Mouse (Mus musculus): ENCODE results near the gene Ldlrad1. TPM values are rescaled to one million over a fixed set of nuclear protein-coding genes. Genes with fewer than 3 reads are reported as not detected.

Gene Ldlrad1
- polyA plus RNA-seq, 1 experiment from 2014 or later: not detected

- 84% methylated on average over 6 of the region's 6 CpGs for WGBS
- ATAC-seq (ENCODE audit: low FRiP score, low read depth): no peak
- Histone ChIP-seq H3K36me3 (peaks cover 8% of the 10 kb centered on the region; the same call in 1 of the 2 replicates), H3K27ac (replicated peaks) (no peak overlapping the region), H3K4me1 (replicated peaks) (peaks cover 37% of the 10 kb centered on the region), H3K9ac (no peak overlapping the region), H3K9me3 (no peaks in the 10 kb centered on the region), H3K4me3 (no peak overlapping the region), H3K27me3 (no peaks in the 10 kb centered on the region), H3K4me2 (no peak overlapping the region)
Observed at GRCm38 (mm10) chr4:107181866-107182265, 27.1 kb upstream of the Ldlrad1 start.

- ATAC-seq (ENCODE audit: low FRiP score, low read depth): no peak
- no peak overlapping the region for H3K27ac ChIP-seq (replicated peaks)
- H3K4me1 ChIP-seq (replicated peaks): peaks cover 28% of the 10 kb centered on the region
- H3K9ac ChIP-seq: no peak overlapping the region
- no peaks in the 10 kb centered on the region for H3K9me3 ChIP-seq
- peaks cover 16% of the 10 kb centered on the region; the same call in 1 of the 2 replicates for H3K36me3 ChIP-seq
- 67% methylated on average over 2 of the region's 2 CpGs for whole genome bisulfite sequencing
- no peak overlapping the region for H3K4me2 ChIP-seq
- H3K27me3 ChIP-seq: no peaks in the 10 kb centered on the region
- H3K4me3 ChIP-seq: no peak overlapping the region
Observed at GRCm38 (mm10) chr4:107182796-107183195, 26.2 kb upstream of the Ldlrad1 start.

GRCm38 (mm10) chr4:107183203-107183602 lies 25.8 kb upstream of the Ldlrad1 start:
- Histone ChIP-seq H3K27ac (replicated peaks) (no peak overlapping the region), H3K4me3 (no peak overlapping the region), H3K9me3 (no peaks in the 10 kb centered on the region), H3K4me2 (no peak overlapping the region), H3K4me1 (replicated peaks) (peaks cover 27% of the 10 kb centered on the region), H3K9ac (no peak overlapping the region), H3K27me3 (no peaks in the 10 kb centered on the region), H3K36me3 (peaks cover 20% of the 10 kb centered on the region)
- WGBS: 84% methylated on average over 4 of the region's 4 CpGs
- no peak for ATAC-seq (ENCODE audit: low FRiP score, low read depth)

GRCm38 (mm10) chr4:107185703-107186102 lies 23.3 kb upstream of the Ldlrad1 start:
- no peak overlapping the region for H3K4me2 ChIP-seq
- H3K27ac ChIP-seq (replicated peaks): no peak overlapping the region
- H3K9me3 ChIP-seq: no peaks in the 10 kb centered on the region
- H3K36me3 ChIP-seq: peaks cover 41% of the 10 kb centered on the region
- WGBS: 68% methylated on average over 3 of the region's 3 CpGs
- no peak for ATAC-seq (ENCODE audit: low FRiP score, low read depth)
- H3K4me1 ChIP-seq (replicated peaks): peaks cover 16% of the 10 kb centered on the region
- no peaks in the 10 kb centered on the region for H3K27me3 ChIP-seq
- H3K4me3 ChIP-seq: no peak overlapping the region
- H3K9ac ChIP-seq: no peak overlapping the region

GRCm38 (mm10) chr4:107193841-107194240 lies 15.1 kb upstream of the Ldlrad1 start:
- H3K27ac ChIP-seq (replicated peaks): no peak overlapping the region
- no peak overlapping the region for H3K4me2 ChIP-seq
- H3K9me3 ChIP-seq: no peaks in the 10 kb centered on the region
- 98% methylated on average over 3 of the region's 3 CpGs for WGBS
- no peak overlapping the region for H3K9ac ChIP-seq
- H3K4me1 ChIP-seq (replicated peaks): no peaks in the 10 kb centered on the region
- no peak overlapping the region for H3K4me3 ChIP-seq
- no peak for ATAC-seq (ENCODE audit: low FRiP score, low read depth)
- peaks cover 77% of the 10 kb centered on the region for H3K36me3 ChIP-seq
- no peaks in the 10 kb centered on the region for H3K27me3 ChIP-seq

GRCm38 (mm10) chr4:107196454-107196853 lies 12.5 kb upstream of the Ldlrad1 start:
- H3K4me3 ChIP-seq: no peak overlapping the region
- H3K27ac ChIP-seq (replicated peaks): no peak overlapping the region
- H3K27me3 ChIP-seq: no peaks in the 10 kb centered on the region
- no peaks in the 10 kb centered on the region for H3K4me1 ChIP-seq (replicated peaks)
- ATAC-seq (ENCODE audit: low FRiP score, low read depth): no peak
- no peak overlapping the region for H3K9ac ChIP-seq
- no peaks in the 10 kb centered on the region for H3K9me3 ChIP-seq
- H3K4me2 ChIP-seq: no peak overlapping the region
- WGBS: 88% methylated on average over 2 of the region's 2 CpGs
- H3K36me3 ChIP-seq: peaks cover 81% of the 10 kb centered on the region

GRCm38 (mm10) chr4:107198072-107198471 lies 10.9 kb upstream of the Ldlrad1 start:
- H3K9me3 ChIP-seq: no peaks in the 10 kb centered on the region
- WGBS: 94% methylated on average over 5 of the region's 5 CpGs
- no peak overlapping the region for H3K9ac ChIP-seq
- ATAC-seq (ENCODE audit: low FRiP score, low read depth): no peak
- H3K4me2 ChIP-seq: no peak overlapping the region
- H3K36me3 ChIP-seq: peaks cover 84% of the 10 kb centered on the region
- no peaks in the 10 kb centered on the region for H3K27me3 ChIP-seq
- no peak overlapping the region for H3K4me3 ChIP-seq
- no peak overlapping the region for H3K27ac ChIP-seq (replicated peaks)
- H3K4me1 ChIP-seq (replicated peaks): no peaks in the 10 kb centered on the region

GRCm38 (mm10) chr4:107201779-107202178 lies 7.2 kb upstream of the Ldlrad1 start:
- no peak for ATAC-seq (ENCODE audit: low FRiP score, low read depth)
- WGBS: 97% methylated on average over 3 of the region's 3 CpGs

GRCm38 (mm10) chr4:107203001-107203400 lies 6.0 kb upstream of the Ldlrad1 start:
- no peak overlapping the region for H3K9ac ChIP-seq
- H3K27ac ChIP-seq (replicated peaks): no peak overlapping the region
- no peak for ATAC-seq (ENCODE audit: low FRiP score, low read depth)
- no peaks in the 10 kb centered on the region for H3K27me3 ChIP-seq
- H3K36me3 ChIP-seq: peaks cover 61% of the 10 kb centered on the region
- 91% methylated on average over 7 of the region's 7 CpGs for WGBS
- no peaks in the 10 kb centered on the region for H3K9me3 ChIP-seq
- no peak overlapping the region for H3K4me2 ChIP-seq
- H3K4me1 ChIP-seq (replicated peaks): no peaks in the 10 kb centered on the region
- H3K4me3 ChIP-seq: no peak overlapping the region

More at GRCm38 (mm10) chr4:107201779-107202178, 7.2 kb upstream of the Ldlrad1 start:
- no peak overlapping the region for H3K9ac ChIP-seq
- no peaks in the 10 kb centered on the region for H3K9me3 ChIP-seq
- H3K36me3 ChIP-seq: peaks cover 74% of the 10 kb centered on the region
- no peaks in the 10 kb centered on the region for H3K27me3 ChIP-seq
- no peak overlapping the region for H3K27ac ChIP-seq (replicated peaks)
- no peak overlapping the region for H3K4me2 ChIP-seq
- no peak overlapping the region for H3K4me3 ChIP-seq
- H3K4me1 ChIP-seq (replicated peaks): no peaks in the 10 kb centered on the region

- H3K9me3 ChIP-seq: no peaks in the 10 kb centered on the region
- H3K27me3 ChIP-seq: no peaks in the 10 kb centered on the region
- H3K4me3 ChIP-seq: no peak overlapping the region
- no peak for ATAC-seq (ENCODE audit: low FRiP score, low read depth)
- H3K9ac ChIP-seq: no peak overlapping the region
- H3K4me1 ChIP-seq (replicated peaks): no peaks in the 10 kb centered on the region
- H3K4me2 ChIP-seq: no peak overlapping the region
- H3K36me3 ChIP-seq: peaks cover 31% of the 10 kb centered on the region
- H3K27ac ChIP-seq (replicated peaks): no peak overlapping the region
- 96% methylated on average over 2 of the region's 2 CpGs for WGBS
Observed at GRCm38 (mm10) chr4:107207016-107207415, 2.0 kb upstream of the Ldlrad1 start.

- peaks cover 8% of the 10 kb centered on the region; the same call in 1 of the 2 replicates for H3K36me3 ChIP-seq
- H3K4me2 ChIP-seq: no peak overlapping the region
- no peak for ATAC-seq (ENCODE audit: low FRiP score, low read depth)
- H3K27ac ChIP-seq (replicated peaks): no peak overlapping the region
- no peak overlapping the region for H3K9ac ChIP-seq
- no peak overlapping the region for H3K4me3 ChIP-seq
- no peaks in the 10 kb centered on the region for H3K9me3 ChIP-seq
- H3K4me1 ChIP-seq (replicated peaks): no peaks in the 10 kb centered on the region
- 86% methylated on average over 5 of the region's 5 CpGs for WGBS
- no peaks in the 10 kb centered on the region for H3K27me3 ChIP-seq
Observed at GRCm38 (mm10) chr4:107210483-107211097, 1.6 kb downstream of the Ldlrad1 start.

GRCm38 (mm10) chr4:107211465-107211864 lies 2.5 kb downstream of the Ldlrad1 start:
- Histone ChIP-seq H3K4me2 (no peak overlapping the region), H3K9me3 (no peaks in the 10 kb centered on the region), H3K27ac (replicated peaks) (no peak overlapping the region), H3K36me3 (peaks cover 8% of the 10 kb centered on the region; the same call in 1 of the 2 replicates), H3K4me3 (no peak overlapping the region), H3K9ac (no peak overlapping the region), H3K27me3 (no peaks in the 10 kb centered on the region), H3K4me1 (replicated peaks) (no peaks in the 10 kb centered on the region)
- WGBS: 73% methylated on average over 4 of the region's 4 CpGs
- ATAC-seq (ENCODE audit: low FRiP score, low read depth): no peak

- no peak for ATAC-seq (ENCODE audit: low FRiP score, low read depth)
- Histone ChIP-seq H3K9ac (no peak overlapping the region), H3K36me3 (peaks cover 8% of the 10 kb centered on the region; the same call in 1 of the 2 replicates), H3K27ac (replicated peaks) (no peak overlapping the region), H3K9me3 (no peaks in the 10 kb centered on the region), H3K27me3 (no peaks in the 10 kb centered on the region), H3K4me3 (no peak overlapping the region), H3K4me2 (no peak overlapping the region), H3K4me1 (replicated peaks) (no peaks in the 10 kb centered on the region)
- WGBS: 90% methylated on average over 5 of the region's 5 CpGs
Observed at GRCm38 (mm10) chr4:107211936-107212335, 3.0 kb downstream of the Ldlrad1 start.
